Mouse (Mus musculus) myocyte (in vitro differentiated cells): ENCODE measurements around the gene Dmrtc2. TPM values are rescaled to one million over a fixed set of nuclear protein-coding genes. Genes with fewer than 3 reads are reported as not detected.
A peak's percentile ranks its signal among the peaks of the same experiment; 100 is the strongest.

Source experiments
- H3K27me3 ChIP-seq: one replicate; pipeline ENCODE4 v1.6.1; 2011; ENCODE audit not compliant: control insufficient read depth, insufficient read depth, insufficient read length
- H3K36me3 ChIP-seq: one replicate; pipeline ENCODE4 v1.6.1; 2011; ENCODE audit not compliant: control insufficient read depth, insufficient read depth
- H3K4me2 ChIP-seq: one replicate; pipeline ENCODE4 v1.6.1; 2011; ENCODE audit warnings: low read depth, control low read depth
- H3K4me3 ChIP-seq: one replicate; pipeline ENCODE4 v1.5.1; 2011; ENCODE audit warnings: mild to moderate bottlenecking, control low read depth, moderate library complexity
- H3K79me2 ChIP-seq: one replicate; pipeline ENCODE4 v1.6.1; 2011; ENCODE audit not compliant: control insufficient read depth, insufficient read depth
- H3ac ChIP-seq: one replicate; pipeline ENCODE4 v1.6.1; 2011; ENCODE audit not compliant: control insufficient read depth, insufficient read length
- CEBPB ChIP-seq: IDR thresholded peaks from 2 replicates; pipeline ENCODE4 v1.6.1; 2011; ENCODE audit warnings: mild to moderate bottlenecking, moderate library complexity; ENCODE audit not compliant: poor library complexity, insufficient read depth, severe bottlenecking
- E2F4 ChIP-seq: IDR thresholded peaks from one replicate; pipeline ENCODE4 v1.6.1; 2011; ENCODE audit warnings: mild to moderate bottlenecking, control low read depth, moderate library complexity; ENCODE audit not compliant: insufficient read depth
- MAX ChIP-seq: IDR thresholded peaks from one replicate; pipeline ENCODE4 v1.6.1; 2011; ENCODE audit warnings: low read depth, mild to moderate bottlenecking, control low read depth
- MYOD1 ChIP-seq, 3 experiments: IDR thresholded peaks; one replicate each; pipeline ENCODE4 v1.6.1; 2011; ENCODE audit warnings: control low read depth in 2 of 3, low read depth in 2 of 3, mild to moderate bottlenecking in 2 of 3, moderate library complexity in 1 of 3; ENCODE audit not compliant: insufficient read length in 2 of 3, control insufficient read depth in 1 of 3
- MYOG ChIP-seq, 3 experiments: IDR thresholded peaks; one replicate each; pipeline ENCODE4 v1.6.1; 2011; ENCODE audit warnings: control low read depth in 2 of 3, low read depth in 2 of 3, mild to moderate bottlenecking in 2 of 3; ENCODE audit not compliant: insufficient read length in 2 of 3, control insufficient read depth in 1 of 3, insufficient read depth in 1 of 3
- POLR2A ChIP-seq: IDR thresholded peaks from one replicate; pipeline ENCODE4 v1.6.1; 2011; ENCODE audit warnings: low read depth, mild to moderate bottlenecking, control low read depth, moderate library complexity; ENCODE audit not compliant: insufficient read length
- POLR2AphosphoS2 ChIP-seq: IDR thresholded peaks from one replicate; pipeline ENCODE4 v1.6.1; 2011; ENCODE audit warnings: low read depth, control low read depth; ENCODE audit not compliant: insufficient read length
- REST ChIP-seq: IDR thresholded peaks from one replicate; pipeline ENCODE4 v1.6.1; 2011; ENCODE audit warnings: mild to moderate bottlenecking, control low read depth, moderate library complexity; ENCODE audit not compliant: insufficient read depth, insufficient read length
- SRF ChIP-seq: IDR thresholded peaks from one replicate; pipeline ENCODE4 v1.6.1; 2011; ENCODE audit warnings: low read depth; ENCODE audit not compliant: control insufficient read depth, insufficient read length
- TCF12 ChIP-seq: IDR thresholded peaks from one replicate; pipeline ENCODE4 v1.6.1; 2011; ENCODE audit warnings: mild to moderate bottlenecking, control low read depth; ENCODE audit not compliant: poor library complexity, insufficient read depth, severe bottlenecking
- TCF3 ChIP-seq: IDR thresholded peaks from one replicate; pipeline ENCODE4 v1.6.1; 2011; ENCODE audit warnings: low read depth, control low read depth; ENCODE audit not compliant: insufficient read length
- USF1 ChIP-seq: IDR thresholded peaks from one replicate; pipeline ENCODE4 v1.6.1; 2011; ENCODE audit warnings: low read depth, mild to moderate bottlenecking, control low read depth, moderate library complexity
- polyA plus RNA-seq: library from polyadenylated mRNA; unstranded; fragments of >200 nt; fragmentation: generic; extraction: Trizol; gene quantifications from one replicate; pipeline ENCODE4 v1.2.1, GENCODE M21; 2012; ENCODE audit warnings: missing spikeins

Dmrtc2 gene
- polyA plus RNA-seq, 1 experiment: not detected

DNA sequence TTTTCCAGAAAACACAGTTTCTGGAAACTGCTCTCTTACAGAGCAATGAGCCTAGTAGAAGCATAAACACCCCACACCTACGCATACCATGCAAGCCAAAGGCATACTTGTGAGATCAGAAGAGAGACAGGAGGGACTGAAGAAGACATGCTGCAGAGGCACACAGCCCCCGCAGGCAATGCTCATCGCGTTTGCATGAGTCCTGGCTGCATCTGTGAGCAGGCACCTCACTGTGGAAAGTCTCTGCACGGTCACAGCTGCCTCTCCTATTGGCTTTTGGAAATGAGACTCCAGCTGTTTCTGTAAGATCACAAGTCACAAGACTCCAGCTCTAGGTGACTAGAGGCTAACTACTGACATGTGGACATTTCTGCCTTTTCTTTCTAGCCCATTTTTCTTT is 19.7 kb upstream of the Dmrtc2 start:
- Histone ChIP-seq H3K36me3 (no peaks in the 10 kb centered on the region), H3K27me3 (no peaks in the 10 kb centered on the region), H3K4me3 (no peak overlapping the region), H3K4me2 (peak overlapping the region; percentile 61), H3ac (no peak overlapping the region), H3K79me2 (no peaks in the 10 kb centered on the region)
- TF ChIP-seq MYOG (IDR thresholded peaks at IDR 0.05; ENCODE audit: control insufficient read depth in 1 of 3, insufficient read depth in 1 of 3, insufficient read length in 2 of 3, low read depth in 2 of 3) (peak in 1 of 3 experiments; percentile 40), USF1 (no peak), REST (no peak), POLR2AphosphoS2 (no peak), POLR2A (no peak), MAX (no peak), E2F4 (no peak), MYOD1 (IDR thresholded peaks at IDR 0.05; ENCODE audit: control insufficient read depth in 1 of 3, insufficient read length in 2 of 3, low read depth in 2 of 3) (peak in 2 of 3 experiments; percentile 55 to 64)

GRCm38 (mm10) chr7:24850899-24851303 is 19.0 kb upstream of the Dmrtc2 start:
- H3K36me3 ChIP-seq: no peaks in the 10 kb centered on the region
- no peak overlapping the region for H3ac ChIP-seq
- H3K4me3 ChIP-seq: no peak overlapping the region
- H3K79me2 ChIP-seq: no peaks in the 10 kb centered on the region
- peak overlapping the region; percentile 61 for H3K4me2 ChIP-seq
- TF ChIP-seq CEBPB: 0 out of 2 replicates have a peak, but pooled peaks have one; percentile 27
- TF ChIP-seq POLR2AphosphoS2: no peak
- TF ChIP-seq TCF12: no peak
- no peak for TF ChIP-seq POLR2A
- no peak for TF ChIP-seq SRF
- no peak for TF ChIP-seq REST
- TF ChIP-seq MYOD1 (IDR thresholded peaks at IDR 0.05; ENCODE audit: control insufficient read depth in 1 of 3, insufficient read length in 2 of 3, low read depth in 2 of 3): no peak
- no peak for TF ChIP-seq MYOG (IDR thresholded peaks at IDR 0.05; ENCODE audit: control insufficient read depth in 1 of 3, insufficient read depth in 1 of 3, insufficient read length in 2 of 3, low read depth in 2 of 3)
- TF ChIP-seq MAX: no peak
- peak; percentile 66 for TF ChIP-seq USF1
- TF ChIP-seq E2F4: no peak
- no peak for TF ChIP-seq TCF3
- no peaks in the 10 kb centered on the region for H3K27me3 ChIP-seq

GRCm38 (mm10) chr7:24851596-24852325 is 18.1 kb upstream of the Dmrtc2 start:
- no peak overlapping the region for H3K4me3 ChIP-seq
- TF ChIP-seq MAX (no peak), POLR2A (no peak), E2F4 (no peak), MYOG (IDR thresholded peaks at IDR 0.05; ENCODE audit: control insufficient read depth in 1 of 3, insufficient read depth in 1 of 3, insufficient read length in 2 of 3, low read depth in 2 of 3) (no peak), REST (no peak), USF1 (no peak), TCF12 (no peak), POLR2AphosphoS2 (no peak), SRF (no peak), MYOD1 (IDR thresholded peaks at IDR 0.05; ENCODE audit: control insufficient read depth in 1 of 3, insufficient read length in 2 of 3, low read depth in 2 of 3) (no peak), TCF3 (no peak), CEBPB (no peak)
- no peaks in the 10 kb centered on the region for H3K27me3 ChIP-seq
- H3K4me2 ChIP-seq: no peak overlapping the region
- H3ac ChIP-seq: no peak overlapping the region
- H3K36me3 ChIP-seq: no peaks in the 10 kb centered on the region
- no peaks in the 10 kb centered on the region for H3K79me2 ChIP-seq

DNA sequence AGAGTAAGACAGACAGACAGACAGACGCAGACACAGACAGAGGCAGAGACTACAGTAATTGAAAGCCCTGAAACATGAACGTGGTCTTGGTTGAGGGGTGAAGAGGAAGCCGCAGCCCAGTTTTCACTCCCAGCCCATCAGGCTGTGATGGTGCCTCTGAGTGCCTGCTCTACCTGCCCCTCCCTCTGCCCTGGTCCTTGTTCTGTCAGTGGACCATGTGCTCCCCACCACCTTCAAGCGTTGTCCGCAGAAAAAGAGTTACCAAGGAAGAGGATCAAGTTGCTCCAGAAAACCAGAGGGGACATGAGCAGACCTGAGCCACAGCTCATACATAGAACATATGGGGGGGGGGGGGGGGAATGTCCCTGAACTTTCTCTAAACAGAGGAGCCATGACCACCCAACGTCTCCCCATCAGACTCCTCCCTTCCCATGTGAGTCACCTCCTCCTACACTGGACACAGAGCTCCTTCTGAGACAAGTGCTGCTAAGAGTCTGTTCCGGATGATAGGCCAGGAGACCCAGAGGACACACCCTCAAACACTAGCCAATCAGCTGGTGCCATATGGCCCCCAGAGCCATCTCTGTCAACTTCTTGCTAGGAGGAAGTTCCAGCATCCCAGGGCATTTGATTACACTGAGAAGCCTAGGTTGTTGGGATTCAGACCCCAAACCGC is 17.2 kb upstream of the Dmrtc2 start:
- no peaks in the 10 kb centered on the region for H3K79me2 ChIP-seq

GRCm38 (mm10) chr7:24853233-24853563 is 16.7 kb upstream of the Dmrtc2 start:
- H3ac ChIP-seq: no peak overlapping the region
- no peaks in the 10 kb centered on the region for H3K79me2 ChIP-seq
- no peak for TF ChIP-seq MAX
- no peak for TF ChIP-seq TCF12
- TF ChIP-seq SRF: no peak
- TF ChIP-seq MYOG (IDR thresholded peaks at IDR 0.05; ENCODE audit: control insufficient read depth in 1 of 3, insufficient read depth in 1 of 3, insufficient read length in 2 of 3, low read depth in 2 of 3): no peak
- TF ChIP-seq POLR2A: no peak
- no peak for TF ChIP-seq POLR2AphosphoS2
- TF ChIP-seq E2F4: no peak
- no peak for TF ChIP-seq REST
- TF ChIP-seq USF1: no peak
- no peak for TF ChIP-seq CEBPB
- no peak for TF ChIP-seq TCF3
- no peak for TF ChIP-seq MYOD1 (IDR thresholded peaks at IDR 0.05; ENCODE audit: control insufficient read depth in 1 of 3, insufficient read length in 2 of 3, low read depth in 2 of 3)
- H3K4me3 ChIP-seq: no peak overlapping the region
- H3K27me3 ChIP-seq: no peaks in the 10 kb centered on the region
- H3K4me2 ChIP-seq: no peak overlapping the region
- H3K36me3 ChIP-seq: no peaks in the 10 kb centered on the region

More for the DNA sequence above, 17.2 kb upstream of the Dmrtc2 start:
- Histone ChIP-seq H3ac (no peak overlapping the region), H3K27me3 (no peaks in the 10 kb centered on the region), H3K36me3 (no peaks in the 10 kb centered on the region), H3K4me3 (no peak overlapping the region), H3K4me2 (no peak overlapping the region)
- no peak for TF ChIP-seq REST
